Mouse (Mus musculus): ENCODE measurements around the gene Fgfr2. TPM values are rescaled to one million over a fixed set of nuclear protein-coding genes. Genes with fewer than 3 reads are reported as not detected.

Gene Fgfr2
- polyA plus RNA-seq, 2 experiments from 2014 or later, result not detected

DNA sequence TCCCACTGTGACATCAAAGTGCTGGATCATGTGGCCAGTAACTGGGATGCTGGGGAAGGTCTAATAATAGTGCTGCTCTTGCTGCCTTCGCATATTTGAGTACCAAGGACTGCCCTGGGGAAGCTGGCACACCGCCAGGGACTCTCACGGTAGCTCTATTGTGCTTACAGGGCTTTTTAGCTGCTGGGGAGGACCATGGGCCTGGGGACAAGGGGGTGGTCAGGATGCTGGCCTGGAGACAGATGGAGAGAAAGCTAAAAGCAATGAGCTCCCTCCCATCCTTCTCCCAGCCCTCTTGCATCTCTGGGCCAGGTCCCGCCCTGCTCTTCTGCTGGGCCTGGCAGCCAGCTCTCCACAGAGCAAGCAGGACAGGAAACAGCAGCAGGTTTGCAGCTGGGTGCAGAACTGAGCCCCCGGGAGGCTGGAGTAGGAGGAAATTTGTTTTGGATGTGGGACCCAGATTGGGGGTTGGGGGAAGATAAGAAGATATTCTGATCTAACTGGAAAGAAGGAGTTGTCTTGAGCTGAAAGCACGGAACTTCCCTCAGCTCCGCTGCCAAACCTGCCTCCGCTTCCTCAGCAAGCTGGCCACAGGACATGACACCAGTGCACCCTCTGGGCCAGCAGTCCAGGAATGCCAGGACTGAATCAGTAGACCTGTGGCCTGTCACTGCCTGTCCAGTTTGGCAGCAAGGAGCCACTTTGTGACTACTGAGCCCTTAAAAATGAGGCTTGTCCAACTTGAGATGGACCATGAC lies 2803.2 kb downstream of the Fgfr2 start:
- no peak for ATAC-seq

DNA sequence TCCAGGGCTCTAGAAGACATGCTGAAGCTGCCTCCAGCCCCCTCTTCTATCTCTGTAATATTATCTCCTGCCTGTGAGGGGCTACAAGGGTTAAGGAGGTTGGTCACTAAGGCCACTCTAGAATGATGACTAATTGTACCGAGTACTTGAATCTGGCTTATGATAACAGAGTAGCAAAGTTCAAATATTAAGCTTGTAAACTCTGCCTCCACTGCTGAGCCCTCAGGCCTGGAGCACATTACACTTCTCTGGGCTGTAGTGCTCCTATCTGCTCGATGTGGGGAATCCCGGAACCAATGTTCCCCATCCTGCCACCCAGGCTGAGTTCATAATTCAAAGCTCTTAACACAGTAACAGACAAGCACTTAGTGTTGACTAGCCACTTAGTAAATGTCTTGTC lies 2806.9 kb downstream of the Fgfr2 start:
- no peak for ATAC-seq

GRCm38 (mm10) chr7:130315221-130315620 lies 2807.9 kb downstream of the Fgfr2 start:
- no peak for ATAC-seq

- ATAC-seq, result no peak
These were observed 2808.5 kb downstream of the Fgfr2 start for GRCm38 (mm10) chr7:130314658-130315057.

DNA sequence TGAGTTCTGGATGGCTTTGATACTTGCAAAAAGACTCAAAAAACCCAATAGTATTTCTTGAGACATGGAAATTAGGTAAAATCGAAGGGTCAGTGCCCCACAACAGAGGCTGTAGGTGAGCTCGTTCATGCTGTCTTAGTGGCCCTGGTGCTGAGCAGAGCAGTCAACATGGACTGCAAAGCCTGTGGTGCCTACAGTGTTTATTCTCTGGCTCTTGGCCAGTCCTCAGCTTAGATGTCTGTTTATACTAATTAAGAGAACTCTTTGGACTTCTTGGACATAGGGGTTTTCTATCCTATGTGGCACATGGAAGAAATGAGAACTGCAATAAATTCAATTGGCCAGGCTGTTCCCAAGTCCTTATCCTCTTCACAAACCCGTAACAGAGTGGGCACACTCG lies 2811.8 kb downstream of the Fgfr2 start:
- ATAC-seq, result no peak

DNA sequence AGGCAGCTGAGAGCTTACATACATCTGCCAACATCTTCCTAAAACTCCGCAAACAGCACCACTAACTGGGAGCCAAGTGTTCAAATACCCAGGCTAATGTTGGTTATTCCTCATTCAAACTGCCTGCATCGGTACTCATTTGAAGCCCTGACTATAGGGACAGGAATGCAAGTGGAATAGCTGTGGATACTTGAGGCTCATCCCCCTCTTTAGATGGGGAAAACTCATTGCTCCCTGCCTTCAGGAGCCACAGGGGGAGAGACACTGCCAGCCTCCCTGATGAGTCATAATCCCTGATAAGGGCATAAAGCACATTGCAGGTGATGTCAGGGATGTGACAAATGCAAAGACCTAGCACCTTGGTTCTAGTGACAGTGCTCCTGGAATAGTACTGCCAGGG lies 2814.0 kb downstream of the Fgfr2 start:
- no peak for ATAC-seq

- ATAC-seq, result no peak
These were observed 2816.1 kb downstream of the Fgfr2 start for GRCm38 (mm10) chr7:130307036-130307435.

DNA sequence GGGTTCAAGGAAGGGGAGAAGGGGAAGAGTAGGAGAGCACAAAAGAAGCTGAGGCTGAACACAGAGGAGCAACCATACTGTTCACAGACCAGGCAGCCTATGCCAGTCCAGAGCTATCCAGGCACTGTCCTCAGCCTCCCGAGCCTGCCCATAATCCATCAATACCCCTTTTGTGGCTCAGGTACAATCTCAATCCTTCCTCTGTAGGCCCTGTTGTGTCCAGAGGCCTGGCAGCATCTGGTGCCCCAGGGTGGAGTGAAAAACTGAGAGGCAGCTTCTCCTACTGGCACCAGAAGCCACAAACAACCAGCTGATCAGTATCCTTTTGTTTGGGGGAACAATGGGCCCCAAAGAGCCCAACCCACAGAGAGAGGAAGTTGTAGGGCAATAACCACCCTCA lies 2818.5 kb downstream of the Fgfr2 start:
- no peak for ATAC-seq

- ATAC-seq, result no peak
These were observed 2819.7 kb downstream of the Fgfr2 start for GRCm38 (mm10) chr7:130303464-130303863.

DNA sequence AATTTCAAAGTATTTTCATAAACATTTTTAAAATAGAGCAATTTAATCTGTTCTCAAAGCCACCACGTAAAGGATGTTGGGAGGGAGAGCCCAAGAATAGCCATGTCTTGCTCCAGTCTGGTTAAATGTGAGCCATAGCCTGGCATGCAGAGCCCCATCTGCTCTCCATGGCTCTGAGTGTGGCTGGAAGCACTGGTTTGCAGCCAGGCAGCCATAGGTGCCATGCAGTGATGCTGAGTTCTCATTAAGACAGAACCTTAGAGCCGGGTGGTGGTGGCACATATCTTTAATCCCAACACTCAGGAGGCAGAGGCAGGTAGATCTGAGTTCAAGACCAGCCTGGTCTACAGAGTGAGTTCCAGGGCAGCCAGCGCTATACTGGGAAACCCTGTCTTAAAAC lies 2822.5 kb downstream of the Fgfr2 start:
- ATAC-seq, result no peak

- ATAC-seq, result no peak
These were observed 2824.1 kb downstream of the Fgfr2 start for GRCm38 (mm10) chr7:130298926-130299594.

- ATAC-seq, result no peak
These were observed 2832.0 kb downstream of the Fgfr2 start for GRCm38 (mm10) chr7:130291179-130291578.

DNA sequence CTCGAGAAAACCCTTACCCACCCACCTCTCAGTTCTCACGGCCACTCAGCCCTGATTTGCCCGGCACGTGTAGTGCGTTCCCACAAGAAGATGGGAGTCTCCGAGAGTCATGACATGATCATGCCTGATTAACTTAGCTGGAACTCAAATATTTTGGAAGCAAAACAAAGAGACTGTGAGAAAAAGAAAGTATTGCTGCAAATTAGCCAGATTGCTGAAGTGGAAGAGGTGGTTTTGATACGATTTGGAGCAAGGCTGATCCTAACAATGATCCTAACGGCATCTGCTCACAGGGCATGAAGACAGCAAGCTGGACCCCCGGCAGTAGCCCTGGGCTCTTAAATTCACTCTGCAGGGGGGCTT lies 2833.7 kb downstream of the Fgfr2 start:
- ATAC-seq, result no peak

GRCm38 (mm10) chr7:130288719-130289427 lies 2834.3 kb downstream of the Fgfr2 start:
- no peak for ATAC-seq

DNA sequence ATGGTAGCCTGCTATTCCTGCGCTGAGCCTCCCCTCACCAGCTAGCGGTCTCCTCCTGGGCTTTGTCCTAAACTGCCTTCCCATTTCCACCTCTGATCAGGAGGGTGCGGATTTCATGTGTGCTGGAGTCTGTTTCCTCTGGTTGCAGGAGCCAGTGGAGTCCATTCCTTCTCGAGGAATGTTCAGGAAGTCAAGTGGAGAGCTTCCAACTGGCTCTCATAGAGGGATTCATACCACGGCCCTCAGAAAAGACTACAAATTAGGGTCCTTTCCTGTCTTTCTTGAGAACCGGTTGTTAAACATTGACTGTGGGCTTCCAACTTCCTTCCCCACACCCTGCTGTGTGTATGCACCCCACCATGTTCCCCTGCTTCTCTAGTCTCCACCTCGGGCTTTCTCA lies 2834.9 kb downstream of the Fgfr2 start:
- no peak for ATAC-seq

GRCm38 (mm10) chr7:130278738-130279705 lies 2844.1 kb downstream of the Fgfr2 start:
- ATAC-seq, result no peak

- ATAC-seq, result no peak
These were observed 2845.0 kb downstream of the Fgfr2 start for GRCm38 (mm10) chr7:130278000-130278737.

DNA sequence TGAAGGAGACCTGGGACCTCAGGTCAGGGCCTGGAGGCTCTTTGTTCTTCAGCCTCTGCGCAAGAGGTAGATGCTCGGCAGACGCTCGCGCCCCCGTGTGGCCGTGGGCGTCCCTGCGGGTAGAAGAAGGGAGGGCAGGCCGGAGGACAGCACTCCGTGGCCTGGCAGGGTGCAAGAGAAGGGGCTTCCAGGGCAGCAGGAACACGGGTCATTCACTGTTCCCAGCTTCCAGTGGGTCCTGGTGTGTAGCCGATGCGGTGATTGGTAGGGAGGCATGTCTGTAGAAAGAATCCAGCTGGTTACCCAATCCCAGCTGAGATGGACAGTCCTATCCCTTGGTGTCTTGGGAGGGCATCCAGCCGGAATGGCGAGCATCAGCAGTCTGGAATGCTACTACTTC lies 2849.9 kb downstream of the Fgfr2 start:
- no peak for ATAC-seq

GRCm38 (mm10) chr7:130270807-130271206 lies 2852.3 kb downstream of the Fgfr2 start:
- no peak for ATAC-seq

GRCm38 (mm10) chr7:130269124-130269867 lies 2853.9 kb downstream of the Fgfr2 start:
- ATAC-seq, result no peak

DNA sequence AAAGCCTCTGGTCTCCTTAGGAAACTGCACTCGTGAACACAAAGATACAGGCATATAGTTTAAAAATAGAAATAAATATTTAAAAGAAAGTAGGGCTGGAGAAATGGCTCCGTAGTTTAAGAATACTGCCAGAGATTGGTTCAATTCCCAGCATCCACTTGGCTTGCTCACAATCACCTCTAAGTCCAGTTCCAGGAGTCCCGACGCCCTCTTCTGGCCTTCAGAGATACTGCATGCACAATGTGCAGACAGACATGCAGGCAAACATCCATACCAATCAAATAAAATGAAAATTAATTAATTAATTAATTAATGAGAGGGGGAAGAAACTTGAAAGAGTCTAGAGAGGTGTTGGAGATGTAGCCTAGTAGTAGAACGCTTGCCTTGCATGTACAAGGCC lies 2856.1 kb downstream of the Fgfr2 start:
- no peak for ATAC-seq

Measured in CD4-positive, CD25-positive, alpha-beta regulatory T cell, adult 4 months (primary cell).